Mouse (Mus musculus): ENCODE measurements around the gene Zdhhc6. TPM values are rescaled to one million over a fixed set of nuclear protein-coding genes. Genes with fewer than 3 reads are reported as not detected.

The Zdhhc6 gene
- 63.9 and 67.2 TPM in 2 replicates for polyA plus RNA-seq (2014; fragmentation: Nextera tagmentation; extraction: Ambion mirVana)

DNA sequence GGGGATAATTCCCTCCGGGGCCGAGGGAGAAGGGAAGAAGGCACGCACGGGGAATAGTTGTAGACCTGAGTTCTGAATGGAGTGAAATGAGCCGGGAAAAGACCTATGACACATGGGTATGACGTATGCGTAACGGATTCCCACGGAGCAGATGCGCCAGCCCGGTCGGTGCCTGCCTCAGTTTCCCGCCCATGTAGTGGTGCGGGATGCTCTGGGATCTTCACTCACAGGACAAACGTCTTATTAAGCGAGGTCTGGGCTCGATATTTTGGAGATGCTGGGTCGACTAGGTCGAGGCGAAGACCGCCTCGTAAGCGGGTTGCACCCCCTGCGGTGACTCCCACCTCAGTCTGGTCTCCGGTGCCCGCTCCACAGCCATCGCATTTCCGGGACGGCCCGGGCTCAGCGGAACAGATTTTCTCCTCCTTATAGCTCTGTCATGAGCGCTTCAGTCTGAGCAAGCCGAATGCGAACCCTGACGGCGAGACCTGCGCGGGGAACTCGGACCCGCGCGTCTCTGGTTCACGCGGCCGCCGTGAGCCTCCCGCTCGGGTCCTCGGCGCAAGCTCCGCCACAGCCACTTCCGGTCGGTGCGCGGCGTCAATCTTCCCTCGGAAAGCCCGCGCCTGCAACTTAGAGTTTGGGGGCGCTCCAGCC is at the start of gene Zdhhc6:
TSS of gene Zdhhc6 (minus strand) at position 581 of the 657 bp plus-strand sequence.
- Histone ChIP-seq H3K4me2 (ENCODE audit: low read length) (peak within 1 kb of the TSS; percentile 91), H3K4me1 (ENCODE audit: control insufficient read depth in 2 of 2, insufficient read depth in 2 of 2, low read length in 2 of 2) (peaks cover 0 to 22% of the 10 kb centered on the region in 2 experiments; a peak in 2 of 4 replicates), H3K9me3 (ENCODE audit: control insufficient read depth, low read length) (no peaks in the 10 kb centered on the region), H3K27me3 (ENCODE audit: control insufficient read depth, insufficient read depth, low read length) (no peaks in the 10 kb centered on the region), H3K27ac (replicated peaks in 1 of 2; ENCODE audit: control insufficient read depth in 1 of 2, insufficient read depth in 1 of 2, low read depth in 2 of 2, low read length in 2 of 2) (peak within 1 kb of the TSS; percentile 77 to 84), H3K9ac (ENCODE audit: low read length) (peak within 1 kb of the TSS; percentile 91), H3K36me3 (ENCODE audit: control insufficient read depth, insufficient read depth, low read length) (peaks cover 36% of the 10 kb centered on the region), H3K4me3 (ENCODE audit: control insufficient read depth in 1 of 2, insufficient read depth in 1 of 2, low read depth in 1 of 2, low read length in 2 of 2) (peak within 1 kb of the TSS; percentile 91 to 98)
- ATAC-seq (ENCODE audit: insufficient number of reproducible peaks, insufficient read depth, low FRiP score, low read depth), result peak; percentile 70; the same call in 1 of the 2 replicates
- under 1% methylated on average over 60 of the region's 60 CpGs for WGBS

DNA sequence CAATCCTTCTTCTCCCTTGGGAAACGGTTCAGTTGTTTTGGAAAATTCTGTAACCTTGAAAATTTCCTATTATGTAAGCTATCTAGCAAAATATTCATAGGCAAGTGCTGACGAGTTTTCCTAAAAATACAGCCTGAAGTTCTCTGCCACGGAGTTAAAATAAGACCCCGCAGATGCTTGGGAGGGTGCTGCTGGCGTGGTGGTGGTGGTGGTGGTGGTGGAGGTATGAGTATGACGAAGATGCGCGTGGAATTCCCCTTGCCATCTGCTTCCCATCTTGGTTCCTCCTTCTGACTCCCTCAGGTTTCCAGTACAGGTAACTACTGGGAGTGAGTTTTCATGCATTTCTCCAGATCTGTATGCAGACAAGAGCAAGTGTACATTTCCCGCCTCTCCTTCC is 46.8 kb upstream of the Zdhhc6 start:
- WGBS, result 88% methylated on average over 9 of the region's 9 CpGs
- Histone ChIP-seq H3K4me3 (ENCODE audit: control insufficient read depth in 1 of 2, insufficient read depth in 1 of 2, low read depth in 1 of 2, low read length in 2 of 2) (no peak overlapping the region), H3K27ac (replicated peaks in 1 of 2; ENCODE audit: control insufficient read depth in 1 of 2, insufficient read depth in 1 of 2, low read depth in 2 of 2, low read length in 2 of 2) (no peak overlapping the region), H3K9ac (ENCODE audit: low read length) (no peak overlapping the region), H3K36me3 (ENCODE audit: control insufficient read depth, insufficient read depth, low read length) (no peaks in the 10 kb centered on the region), H3K27me3 (ENCODE audit: control insufficient read depth, insufficient read depth, low read length) (no peaks in the 10 kb centered on the region), H3K9me3 (ENCODE audit: control insufficient read depth, low read length) (no peaks in the 10 kb centered on the region), H3K4me1 (ENCODE audit: control insufficient read depth in 2 of 2, insufficient read depth in 2 of 2, low read length in 2 of 2) (no peaks in the 10 kb centered on the region), H3K4me2 (ENCODE audit: low read length) (no peak overlapping the region)
- no peak for ATAC-seq (ENCODE audit: insufficient number of reproducible peaks, insufficient read depth, low FRiP score, low read depth)

DNA sequence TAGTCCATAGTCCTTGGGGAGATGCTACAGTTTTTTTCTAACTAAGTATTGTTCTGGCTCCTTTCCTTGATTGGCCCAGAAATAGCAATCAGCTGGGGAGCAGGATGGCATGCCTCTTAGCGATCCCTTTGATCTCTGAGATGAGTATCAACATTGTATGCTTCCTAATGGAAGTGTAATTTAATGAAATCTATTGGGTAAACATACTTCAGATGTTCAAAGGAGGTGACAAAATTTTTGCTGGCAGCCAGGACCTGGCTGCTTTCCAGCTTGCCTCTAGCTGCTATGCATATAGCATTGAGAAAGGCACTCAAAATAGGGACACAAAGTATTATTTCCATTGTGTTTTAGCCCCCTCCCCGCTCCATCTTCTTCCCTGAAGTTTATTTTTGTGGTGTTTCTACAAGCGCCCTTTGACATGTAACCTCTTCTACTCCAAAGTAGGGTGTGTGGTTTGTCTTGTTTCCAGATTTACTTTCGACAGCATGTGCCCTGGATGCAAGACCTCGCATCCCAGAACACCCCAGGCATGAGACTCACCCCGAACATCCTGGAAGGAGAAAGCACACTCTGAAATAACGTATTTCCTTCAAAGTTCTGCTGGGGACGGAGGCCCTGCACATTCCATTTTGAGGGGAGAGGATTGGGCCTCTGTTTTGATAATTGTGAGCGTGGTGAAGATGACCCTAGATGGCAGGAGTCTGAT is 35.0 kb upstream of the Zdhhc6 start:
- no peaks in the 10 kb centered on the region for H3K36me3 ChIP-seq (ENCODE audit: control insufficient read depth, insufficient read depth, low read length)
- no peak for ATAC-seq (ENCODE audit: insufficient number of reproducible peaks, insufficient read depth, low FRiP score, low read depth)
- H3K9ac ChIP-seq (ENCODE audit: low read length), result no peak overlapping the region
- H3K27ac ChIP-seq (replicated peaks in 1 of 2; ENCODE audit: control insufficient read depth in 1 of 2, insufficient read depth in 1 of 2, low read depth in 2 of 2, low read length in 2 of 2), result 0 out of 4 replicates have a peak overlapping the region, but pooled peaks of 1 of the 2 experiments have one; percentile 34
- H3K4me2 ChIP-seq (ENCODE audit: low read length), result no peak overlapping the region
- 54% methylated on average over 9 of the region's 9 CpGs for WGBS
- no peaks in the 10 kb centered on the region for H3K27me3 ChIP-seq (ENCODE audit: control insufficient read depth, insufficient read depth, low read length)
- peaks cover 8 to 11% of the 10 kb centered on the region in 2 experiments for H3K4me1 ChIP-seq (ENCODE audit: control insufficient read depth in 2 of 2, insufficient read depth in 2 of 2, low read length in 2 of 2)
- no peak overlapping the region for H3K4me3 ChIP-seq (ENCODE audit: control insufficient read depth in 1 of 2, insufficient read depth in 1 of 2, low read depth in 1 of 2, low read length in 2 of 2)
- no peaks in the 10 kb centered on the region for H3K9me3 ChIP-seq (ENCODE audit: control insufficient read depth, low read length)

DNA sequence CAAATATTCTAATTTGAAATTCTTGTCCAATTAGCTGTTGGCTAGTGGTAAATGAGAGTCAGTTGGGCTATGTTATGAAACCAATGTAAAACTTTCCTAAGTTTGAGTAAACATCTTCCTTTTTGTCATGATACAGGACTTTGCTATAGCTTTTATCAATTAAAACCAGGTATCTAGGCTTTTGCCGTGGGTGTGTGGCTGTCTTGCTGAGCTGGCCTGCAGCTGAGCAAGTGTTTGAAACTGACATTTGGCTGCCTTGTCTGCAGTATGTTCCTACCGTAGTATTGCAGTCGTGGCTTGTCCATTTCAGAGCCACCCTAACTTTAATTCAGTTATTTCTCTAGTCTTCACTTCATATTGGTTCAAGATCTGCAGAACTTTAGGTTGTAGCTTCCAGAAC is 32.4 kb upstream of the Zdhhc6 start:
- no peaks in the 10 kb centered on the region for H3K9me3 ChIP-seq (ENCODE audit: control insufficient read depth, low read length)
- ATAC-seq (ENCODE audit: insufficient number of reproducible peaks, insufficient read depth, low FRiP score, low read depth), result no peak
- peaks cover 8 to 11% of the 10 kb centered on the region in 2 experiments for H3K4me1 ChIP-seq (ENCODE audit: control insufficient read depth in 2 of 2, insufficient read depth in 2 of 2, low read length in 2 of 2)
- no peaks in the 10 kb centered on the region for H3K36me3 ChIP-seq (ENCODE audit: control insufficient read depth, insufficient read depth, low read length)
- H3K27me3 ChIP-seq (ENCODE audit: control insufficient read depth, insufficient read depth, low read length), result no peaks in the 10 kb centered on the region
- H3K4me3 ChIP-seq (ENCODE audit: control insufficient read depth in 1 of 2, insufficient read depth in 1 of 2, low read depth in 1 of 2, low read length in 2 of 2), result no peak overlapping the region
- no peak overlapping the region for H3K9ac ChIP-seq (ENCODE audit: low read length)
- WGBS, result 76% methylated on average over 3 of the region's 3 CpGs
- no peak overlapping the region for H3K4me2 ChIP-seq (ENCODE audit: low read length)
- H3K27ac ChIP-seq (replicated peaks in 1 of 2; ENCODE audit: control insufficient read depth in 1 of 2, insufficient read depth in 1 of 2, low read depth in 2 of 2, low read length in 2 of 2), result no peak overlapping the region

DNA sequence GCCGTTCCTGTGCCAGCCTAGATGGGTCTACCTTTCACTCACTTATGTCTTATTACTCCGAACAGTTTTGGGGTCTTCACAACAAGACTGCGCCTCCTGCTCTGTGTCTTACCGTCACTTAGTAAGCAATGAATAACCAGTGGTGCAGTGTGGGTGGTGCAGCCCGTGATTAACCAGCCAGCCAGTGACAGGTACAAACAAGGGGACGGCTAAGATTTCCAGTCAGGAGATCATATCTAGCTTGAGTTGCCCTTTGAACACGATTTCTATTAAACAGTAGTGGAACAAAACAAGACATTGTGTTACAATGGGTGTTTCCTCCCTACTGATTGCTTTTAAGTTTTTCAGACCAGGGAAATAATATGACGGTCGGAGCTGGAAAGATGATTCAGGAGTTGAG is 27.4 kb upstream of the Zdhhc6 start:
- H3K27ac ChIP-seq (replicated peaks in 1 of 2; ENCODE audit: control insufficient read depth in 1 of 2, insufficient read depth in 1 of 2, low read depth in 2 of 2, low read length in 2 of 2), result no peak overlapping the region
- H3K4me2 ChIP-seq (ENCODE audit: low read length), result no peak overlapping the region
- ATAC-seq (ENCODE audit: insufficient number of reproducible peaks, insufficient read depth, low FRiP score, low read depth), result no peak
- H3K4me3 ChIP-seq (ENCODE audit: control insufficient read depth in 1 of 2, insufficient read depth in 1 of 2, low read depth in 1 of 2, low read length in 2 of 2), result no peak overlapping the region
- no peaks in the 10 kb centered on the region for H3K27me3 ChIP-seq (ENCODE audit: control insufficient read depth, insufficient read depth, low read length)
- no peaks in the 10 kb centered on the region for H3K36me3 ChIP-seq (ENCODE audit: control insufficient read depth, insufficient read depth, low read length)
- 89% methylated on average over 9 of the region's 9 CpGs for WGBS
- 0 out of 4 replicates have a peak, but pooled peaks cover 0 to 2% of the 10 kb centered on the region in 2 experiments for H3K4me1 ChIP-seq (ENCODE audit: control insufficient read depth in 2 of 2, insufficient read depth in 2 of 2, low read length in 2 of 2)
- no peak overlapping the region for H3K9ac ChIP-seq (ENCODE audit: low read length)
- no peaks in the 10 kb centered on the region for H3K9me3 ChIP-seq (ENCODE audit: control insufficient read depth, low read length)

DNA sequence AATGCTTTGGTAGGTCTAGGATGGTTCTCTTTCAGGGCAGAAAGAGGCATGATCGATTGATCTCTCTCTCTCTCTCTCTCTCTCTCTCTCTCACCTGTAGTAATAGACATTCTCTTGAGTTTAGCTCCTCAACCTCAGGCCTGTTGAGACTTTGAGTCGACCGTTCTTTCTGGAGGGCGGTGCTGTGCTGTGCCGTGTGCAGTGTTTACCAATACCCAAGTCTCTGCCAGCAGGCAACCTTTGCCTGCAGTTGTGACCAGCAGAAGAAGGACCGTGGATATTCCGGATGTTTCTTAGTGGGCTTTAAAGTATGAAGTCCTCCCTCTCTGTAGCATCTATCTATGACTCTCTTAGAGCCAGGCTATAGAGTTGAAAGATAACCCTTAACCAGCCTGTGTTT is 26.6 kb upstream of the Zdhhc6 start:
- H3K9me3 ChIP-seq (ENCODE audit: control insufficient read depth, low read length), result no peaks in the 10 kb centered on the region
- no peak overlapping the region for H3K4me2 ChIP-seq (ENCODE audit: low read length)
- H3K27ac ChIP-seq (replicated peaks in 1 of 2; ENCODE audit: control insufficient read depth in 1 of 2, insufficient read depth in 1 of 2, low read depth in 2 of 2, low read length in 2 of 2), result no peak overlapping the region
- H3K36me3 ChIP-seq (ENCODE audit: control insufficient read depth, insufficient read depth, low read length), result no peaks in the 10 kb centered on the region
- no peak overlapping the region for H3K9ac ChIP-seq (ENCODE audit: low read length)
- H3K4me3 ChIP-seq (ENCODE audit: control insufficient read depth in 1 of 2, insufficient read depth in 1 of 2, low read depth in 1 of 2, low read length in 2 of 2), result no peak overlapping the region
- no peak for ATAC-seq (ENCODE audit: insufficient number of reproducible peaks, insufficient read depth, low FRiP score, low read depth)
- 95% methylated on average over 7 of the region's 7 CpGs for WGBS
- H3K4me1 ChIP-seq (ENCODE audit: control insufficient read depth in 2 of 2, insufficient read depth in 2 of 2, low read length in 2 of 2), result 0 out of 4 replicates have a peak, but pooled peaks cover 0 to 2% of the 10 kb centered on the region in 2 experiments
- no peaks in the 10 kb centered on the region for H3K27me3 ChIP-seq (ENCODE audit: control insufficient read depth, insufficient read depth, low read length)

DNA sequence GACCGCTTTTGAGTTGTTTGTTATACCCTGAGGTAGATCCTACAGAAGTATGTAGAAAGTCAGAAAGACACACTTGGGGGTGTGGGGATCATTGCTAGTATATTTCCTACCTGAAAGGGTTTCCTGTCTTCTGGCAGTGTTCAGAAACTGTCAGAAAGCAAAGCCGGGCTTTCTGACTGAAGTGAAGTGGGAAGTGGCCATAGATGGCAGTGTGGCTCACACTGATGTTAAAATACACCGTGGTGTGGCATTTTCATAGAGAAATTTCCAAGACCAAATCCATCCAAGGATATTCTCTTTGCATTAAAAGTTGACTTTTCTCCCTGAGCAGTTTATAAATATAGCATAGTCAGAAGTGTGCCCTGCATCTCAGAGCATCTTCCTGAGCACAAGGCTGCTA is 25.5 kb upstream of the Zdhhc6 start:
- no peaks in the 10 kb centered on the region for H3K27me3 ChIP-seq (ENCODE audit: control insufficient read depth, insufficient read depth, low read length)
- H3K27ac ChIP-seq (replicated peaks in 1 of 2; ENCODE audit: control insufficient read depth in 1 of 2, insufficient read depth in 1 of 2, low read depth in 2 of 2, low read length in 2 of 2), result no peak overlapping the region
- no peak overlapping the region for H3K4me3 ChIP-seq (ENCODE audit: control insufficient read depth in 1 of 2, insufficient read depth in 1 of 2, low read depth in 1 of 2, low read length in 2 of 2)
- no peak for ATAC-seq (ENCODE audit: insufficient number of reproducible peaks, insufficient read depth, low FRiP score, low read depth)
- H3K9ac ChIP-seq (ENCODE audit: low read length), result no peak overlapping the region
- no peak overlapping the region for H3K4me2 ChIP-seq (ENCODE audit: low read length)
- 61% methylated on average over 3 of the region's 3 CpGs for WGBS
- 0 out of 2 replicates have a peak, but pooled peaks cover 4% of the 10 kb centered on the region for H3K36me3 ChIP-seq (ENCODE audit: control insufficient read depth, insufficient read depth, low read length)
- H3K4me1 ChIP-seq (ENCODE audit: control insufficient read depth in 2 of 2, insufficient read depth in 2 of 2, low read length in 2 of 2), result 0 out of 4 replicates have a peak, but pooled peaks cover 0 to 2% of the 10 kb centered on the region in 2 experiments
- no peaks in the 10 kb centered on the region for H3K9me3 ChIP-seq (ENCODE audit: control insufficient read depth, low read length)

Measured in heart, embryonic 14.5 days (tissue).